Mouse (Mus musculus) CH12.LX (cell line): ENCODE measurements around the gene Aox1. TPM values are rescaled to one million over a fixed set of nuclear protein-coding genes. Genes with fewer than 3 reads are reported as not detected.

Experiments
- DNase-seq: peaks from one replicate; pipeline ENCODE4 v3.0.0-alpha.2; 2013; ENCODE audit errors: extremely low read depth
- H3K27ac ChIP-seq: 2 replicates; pipeline ENCODE4 v1.5.1; 2012; ENCODE audit warnings: low read depth, mild to moderate bottlenecking, control low read depth, moderate library complexity; ENCODE audit not compliant: insufficient read depth
- H3K27me3 ChIP-seq: replicated peaks from 2 replicates; pipeline ENCODE3; 2012; ENCODE audit warnings: inconsistent platforms
- H3K36me3 ChIP-seq, 2 experiments: replicated peaks in 1 of 2; 2 replicates each; pipeline versions ENCODE3 to v1.6.1; 2012; ENCODE audit warnings: inconsistent platforms in 1 of 2, low read length in 1 of 2, mild to moderate bottlenecking in 1 of 2, mixed read lengths in 1 of 2, moderate library complexity in 1 of 2; ENCODE audit not compliant: control insufficient read depth in 1 of 2, insufficient read depth in 1 of 2
- H3K4me1 ChIP-seq, 2 experiments: 2 replicates each; pipeline ENCODE4 v1.6.1; 2012; ENCODE audit warnings: inconsistent platforms in 1 of 2, moderate library complexity in 1 of 2; ENCODE audit not compliant: insufficient read depth in 2 of 2, control insufficient read depth in 1 of 2
- H3K4me2 ChIP-seq: 2 replicates; pipeline ENCODE4 v1.6.1; 2012; ENCODE audit warnings: low read depth, mild to moderate bottlenecking, control low read depth; ENCODE audit not compliant: poor library complexity, insufficient read depth, severe bottlenecking
- H3K4me3 ChIP-seq, 3 experiments: fragments of 150-350 bp in 1 of 3; sonication (generic) in 1 of 3; replicated peaks in 1 of 3; 2 replicates each; pipeline versions ENCODE3 to v1.5.1; 2011 to 2012; ENCODE audit warnings: low read depth in 2 of 3, low read length in 2 of 3, mild to moderate bottlenecking in 2 of 3, moderate library complexity in 2 of 3, control low read depth in 1 of 3, improper control_type of control experiment in 1 of 3, inconsistent platforms in 1 of 3, mixed read lengths in 1 of 3; ENCODE audit not compliant: poor library complexity in 1 of 3
- H3K79me2 ChIP-seq: replicated peaks from 2 replicates; pipeline ENCODE4 v1.6.1; 2012; ENCODE audit warnings: mild to moderate bottlenecking, moderate library complexity; ENCODE audit not compliant: control insufficient read depth, poor library complexity, insufficient read depth, severe bottlenecking; ENCODE audit errors: extremely low read depth
- H3K9ac ChIP-seq: 2 replicates; pipeline ENCODE4 v1.6.1; 2012; ENCODE audit warnings: low read depth, mild to moderate bottlenecking, control low read depth, moderate library complexity; ENCODE audit not compliant: insufficient read depth
- H3K9me3 ChIP-seq: replicated peaks from 2 replicates; pipeline ENCODE3; 2012; ENCODE audit warnings: low read length, inconsistent platforms, mixed read lengths
- BHLHE40 ChIP-seq: IDR thresholded peaks from 2 replicates; pipeline ENCODE4 v1.6.1; 2011; ENCODE audit warnings: mild to moderate bottlenecking, low read depth, low read length, improper control_type of control experiment
- CHD1 ChIP-seq: IDR thresholded peaks from 2 replicates; pipeline ENCODE4 v1.6.1; 2012; ENCODE audit warnings: low read depth, low read length, improper control_type of control experiment, inconsistent platforms
- CHD2 ChIP-seq: IDR thresholded peaks from 2 replicates; pipeline ENCODE4 v1.6.1; 2011; ENCODE audit warnings: low read length, improper control_type of control experiment
- CTCF ChIP-seq, 2 experiments: IDR thresholded peaks in 1 of 2; conservative IDR thresholded peaks in 1 of 2; 2 replicates each; pipeline ENCODE4 v1.5.1; 2011 to 2012; ENCODE audit warnings: low read depth in 2 of 2, low read length in 2 of 2, improper control_type of control experiment in 1 of 2, inconsistent platforms in 1 of 2, mild to moderate bottlenecking in 1 of 2, moderate library complexity in 1 of 2
- E2F4 ChIP-seq: IDR thresholded peaks from 2 replicates; pipeline ENCODE4 v1.6.1; 2011; ENCODE audit warnings: low read depth, low read length, improper control_type of control experiment; ENCODE audit not compliant: insufficient replicate concordance
- ELF1 ChIP-seq: IDR thresholded peaks from 2 replicates; pipeline ENCODE4 v1.6.1; 2014; ENCODE audit warnings: low read depth, mild to moderate bottlenecking, inconsistent platforms, low read length, improper control_type of control experiment
- EP300 ChIP-seq: IDR thresholded peaks from 2 replicates; pipeline ENCODE4 v1.6.1; 2011; ENCODE audit warnings: low read length, improper control_type of control experiment
- ETS1 ChIP-seq: conservative IDR thresholded peaks from 2 replicates; pipeline ENCODE4 v1.6.1; 2012; ENCODE audit warnings: low read depth, mild to moderate bottlenecking, inconsistent platforms, low read length, improper control_type of control experiment, moderate library complexity
- GABPA ChIP-seq: IDR thresholded peaks from 2 replicates; pipeline ENCODE4 v1.6.1; 2012; ENCODE audit warnings: low read depth, low read length, improper control_type of control experiment, inconsistent platforms; ENCODE audit not compliant: insufficient replicate concordance
- IRF4 ChIP-seq: IDR thresholded peaks from 2 replicates; pipeline ENCODE4 v1.6.1; 2014; ENCODE audit warnings: low read depth, mild to moderate bottlenecking, inconsistent platforms, low read length, improper control_type of control experiment
- MAZ ChIP-seq: IDR thresholded peaks from 2 replicates; pipeline ENCODE4 v1.6.1; 2012; ENCODE audit warnings: low read depth, mild to moderate bottlenecking, inconsistent platforms, low read length, improper control_type of control experiment, moderate library complexity
- MYC ChIP-seq: IDR thresholded peaks from 2 replicates; pipeline ENCODE4 v1.6.1; 2011; ENCODE audit warnings: low read depth, mild to moderate bottlenecking, improper control_type of control experiment, low read length
- NELFE ChIP-seq: IDR thresholded peaks from 2 replicates; pipeline ENCODE4 v1.6.1; 2011; ENCODE audit warnings: low read depth, low read length, improper control_type of control experiment
- NRF1 ChIP-seq: IDR thresholded peaks from 2 replicates; pipeline ENCODE4 v1.6.1; 2014; ENCODE audit warnings: low read depth, mild to moderate bottlenecking, inconsistent platforms, low read length, improper control_type of control experiment, moderate library complexity
- POLR2AphosphoS2 ChIP-seq: IDR thresholded peaks from 2 replicates; pipeline ENCODE4 v1.6.1; 2011; ENCODE audit warnings: low read depth, low read length, improper control_type of control experiment
- RAD21 ChIP-seq: IDR thresholded peaks from 2 replicates; pipeline ENCODE4 v1.6.1; 2011; ENCODE audit warnings: low read depth, mild to moderate bottlenecking, low read length, improper control_type of control experiment, moderate library complexity
- SIN3A ChIP-seq: IDR thresholded peaks from 2 replicates; pipeline ENCODE4 v1.6.1; 2012; ENCODE audit warnings: low read length, improper control_type of control experiment, inconsistent platforms
- SMC3 ChIP-seq: IDR thresholded peaks from 2 replicates; pipeline ENCODE4 v1.6.1; 2011; ENCODE audit warnings: low read depth, low read length, improper control_type of control experiment
- USF1 ChIP-seq: IDR thresholded peaks from 2 replicates; pipeline ENCODE4 v1.6.1; 2014; ENCODE audit warnings: low read depth, mild to moderate bottlenecking, inconsistent platforms, low read length, improper control_type of control experiment
- USF2 ChIP-seq: conservative IDR thresholded peaks from 2 replicates; pipeline ENCODE4 v1.6.1; 2011; ENCODE audit warnings: low read depth, low read length, improper control_type of control experiment
- ZKSCAN1 ChIP-seq: IDR thresholded peaks from 2 replicates; pipeline ENCODE4 v1.6.1; 2012; ENCODE audit warnings: low read depth, inconsistent platforms, low read length, improper control_type of control experiment, borderline replicate concordance
- ZMIZ1 ChIP-seq: IDR thresholded peaks from 2 replicates; pipeline ENCODE4 v1.6.1; 2012; ENCODE audit warnings: low read depth, mild to moderate bottlenecking, inconsistent platforms, low read length, improper control_type of control experiment
- ZNF384 ChIP-seq: IDR thresholded peaks from 2 replicates; pipeline ENCODE4 v1.6.1; 2012; ENCODE audit warnings: low read depth, low read length, improper control_type of control experiment, inconsistent platforms
- dilution Hi-C: fragments of 300-500 bp; cut with MboI; formaldehyde crosslinking; loops from 2 replicates; pipeline ENCODE4 v1.14.3; 2020; ENCODE audit warnings: low sequenced_read_pairs; ENCODE audit not compliant: extremely low pct_unique_long_range_greater_than_20kb, extremely low pct_ligation_motif_present
- in situ Hi-C: fragments of 300-500 bp; cut with MboI; formaldehyde crosslinking; loops from 3 replicates; pipeline ENCODE4 v1.14.3; 2019; ENCODE audit warnings: low sequenced_read_pairs, low pct_ligation_motif_present, low pct_unique_long_range_greater_than_20kb, mixed read lengths
- polyA plus RNA-seq: library from polyadenylated mRNA; unstranded; fragments of >175 nt; gene quantifications from 2 replicates; pipeline ENCODE4 v1.2.1, GENCODE M21; 2012; ENCODE audit warnings: low read depth; ENCODE audit not compliant: insufficient read length
- total RNA-seq, 2 experiments: library from RNA; depleted of rRNA; stranded (reverse); fragments of 300-350 nt in 1 of 2; fragments of >200 nt in 1 of 2; gene quantifications; 2 replicates each; pipeline ENCODE4 v1.2.3; 2012 to 2014

The Aox1 gene
- total and polyA plus RNA-seq, 3 experiments, result 0.15 to 0.40 TPM; not detected in 1

DNA sequence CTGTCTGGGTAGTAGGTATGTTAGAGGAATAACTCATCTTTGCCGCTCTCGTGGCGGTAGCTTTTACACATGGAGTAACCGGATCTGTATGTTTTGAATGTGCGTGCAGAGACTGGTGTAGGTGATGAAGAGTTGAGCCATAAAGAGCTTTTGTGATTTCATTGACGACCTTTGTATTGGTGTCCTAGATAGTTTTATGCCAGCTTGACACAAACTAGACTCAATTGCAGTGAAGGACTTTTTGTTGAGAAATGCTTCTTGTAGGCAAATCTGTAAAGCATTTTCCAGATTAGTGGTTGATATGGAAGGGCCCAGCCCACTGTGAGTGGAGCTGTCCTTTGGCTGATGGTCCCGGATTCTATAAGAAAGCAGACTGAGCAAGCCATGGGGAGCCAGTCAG lies 10.9 kb upstream of the Aox1 start, which contains the start of gene Kctd18:
Gene Kctd18 (minus strand): TSS at position 101 of the 400 bp plus-strand sequence.
- no peak for DNase-seq
- Histone ChIP-seq H3K27ac (no peak within 1 kb of the TSS), H3K9ac (no peak within 1 kb of the TSS), H3K79me2 (peaks cover 7% of the 10 kb centered on the region; the same call in 1 of the 2 replicates), H3K36me3 (peaks cover 42 to 90% of the 10 kb centered on the region in 2 experiments), H3K4me3 (no peak within 1 kb of the TSS), H3K27me3 (no peaks in the 10 kb centered on the region), H3K4me2 (no peak within 1 kb of the TSS), H3K4me1 (no peaks in the 10 kb centered on the region), H3K9me3 (no peaks in the 10 kb centered on the region)
- dilution Hi-C loops, result no loop called here
- TF ChIP-seq ETS1 (no peak), GABPA (no peak), BHLHE40 (no peak), SIN3A (no peak), MAZ (no peak), USF1 (no peak), IRF4 (no peak), CHD2 (no peak), RAD21 (no peak)
- in situ Hi-C loops, result no loop called here

DNA sequence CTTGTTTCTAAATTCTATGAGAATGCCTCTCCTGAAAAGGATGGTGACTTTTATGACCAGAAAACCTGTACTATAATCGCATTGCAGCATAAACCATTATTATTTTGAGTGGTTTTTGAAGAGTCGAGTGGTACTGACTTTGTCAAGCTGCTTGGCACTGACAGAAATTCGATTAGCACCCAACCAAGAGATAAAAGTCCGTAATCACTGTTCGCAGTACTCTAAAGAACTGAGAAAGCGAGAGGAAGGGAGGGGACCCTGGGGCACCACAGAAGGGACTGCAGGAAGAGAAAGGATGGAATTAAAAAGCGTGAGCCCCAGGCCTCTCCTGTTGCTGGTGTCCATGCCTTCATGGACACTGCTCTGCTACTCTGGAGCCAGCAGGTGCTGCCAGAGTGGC lies 2.0 kb upstream of the Aox1 start:
- no peak for TF ChIP-seq NELFE
- TF ChIP-seq RAD21, result no peak
- no peak for TF ChIP-seq EP300
- no peak for TF ChIP-seq ZMIZ1
- Histone ChIP-seq H3K36me3 (peaks cover 12 to 41% of the 10 kb centered on the region in 2 experiments), H3K4me1 (peaks cover 0 to 11% of the 10 kb centered on the region in 2 experiments; a peak in 2 of 4 replicates), H3K9me3 (no peaks in the 10 kb centered on the region), H3K4me3 (no peak overlapping the region), H3K9ac (no peak overlapping the region), H3K4me2 (no peak overlapping the region), H3K27me3 (no peaks in the 10 kb centered on the region), H3K79me2 (0 out of 2 replicates have a peak, but pooled peaks cover 3% of the 10 kb centered on the region), H3K27ac (no peak overlapping the region)
- no peak for DNase-seq
- dilution Hi-C loops, result no loop called here
- in situ Hi-C loops, result no loop called here

DNA sequence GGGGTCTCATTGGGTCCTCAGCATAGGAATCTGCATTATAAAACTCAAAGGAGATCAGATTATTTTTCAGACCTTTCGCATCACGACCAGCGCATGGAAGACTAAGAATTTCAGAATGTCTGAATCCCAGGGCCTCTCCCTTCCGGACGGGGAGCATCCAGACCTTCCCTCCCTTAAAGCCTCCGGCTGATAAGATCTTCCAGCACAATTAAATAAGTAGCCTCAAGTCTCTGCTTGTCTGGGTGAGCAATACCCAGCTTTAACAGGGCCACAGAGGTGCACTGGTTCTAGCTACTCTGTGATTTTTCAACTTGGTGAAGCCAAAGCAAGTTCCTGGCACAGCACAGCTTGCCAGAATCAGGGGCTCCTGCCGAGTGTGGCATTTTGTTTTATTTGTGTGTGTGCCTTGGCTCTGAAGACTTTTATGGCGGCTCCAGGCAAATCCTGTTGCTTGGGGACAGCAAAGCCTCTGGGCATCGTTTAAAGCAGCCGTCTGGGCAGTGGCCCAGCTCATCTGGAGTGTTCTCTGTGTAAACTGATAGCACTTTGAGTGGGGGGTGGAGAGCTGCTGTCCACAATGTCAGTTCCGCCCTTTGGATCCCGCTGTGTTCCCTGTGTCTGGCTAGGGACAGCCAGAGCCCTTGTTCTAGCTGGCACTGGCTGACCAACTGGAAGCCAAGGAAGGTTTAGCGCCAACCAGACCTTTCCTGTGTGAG lies 583 bp downstream of the Aox1 start:
- Histone ChIP-seq H3K36me3 (peaks cover 0 to 20% of the 10 kb centered on the region in 2 experiments), H3K9me3 (no peaks in the 10 kb centered on the region), H3K27me3 (no peaks in the 10 kb centered on the region), H3K4me1 (peaks cover 0 to 21% of the 10 kb centered on the region in 2 experiments; a peak in 2 of 4 replicates), H3K9ac (no peak overlapping the region), H3K79me2 (0 out of 2 replicates have a peak, but pooled peaks cover 3% of the 10 kb centered on the region), H3K4me2 (no peak overlapping the region), H3K4me3 (no peak overlapping the region), H3K27ac (no peak overlapping the region)
- dilution Hi-C loops, result no loop called here
- no peak for DNase-seq
- TF ChIP-seq GABPA, result no peak
- TF ChIP-seq CHD1, result no peak
- TF ChIP-seq CTCF (conservative IDR thresholded peaks at IDR 0.05 in 1 of 2, IDR thresholded peaks at IDR 0.05 in 1 of 2; ENCODE audit: low read depth in 2 of 2, low read length in 2 of 2), result no peak
- no peak for TF ChIP-seq USF2
- TF ChIP-seq MYC, result no peak
- TF ChIP-seq ZKSCAN1, result no peak
- no peak for TF ChIP-seq NELFE
- TF ChIP-seq SIN3A, result no peak
- TF ChIP-seq E2F4, result no peak
- TF ChIP-seq EP300, result no peak
- TF ChIP-seq ZNF384, result no peak
- TF ChIP-seq NRF1, result no peak
- no peak for TF ChIP-seq POLR2AphosphoS2
- no peak for TF ChIP-seq ELF1
- TF ChIP-seq USF1, result no peak
- no peak for TF ChIP-seq BHLHE40
- no peak for TF ChIP-seq SMC3
- in situ Hi-C loops, result no loop called here
